Mouse (Mus musculus) thymus, adult 2 months (tissue): ENCODE measurements around the gene Faap20. TPM values are rescaled to one million over a fixed set of nuclear protein-coding genes. Genes with fewer than 3 reads are reported as not detected.

Experiments used
- DNase-seq: peaks from one replicate; pipeline ENCODE4 v3.0.0; 2021
- H3K27ac ChIP-seq: fragments of 200-500 bp; 2 replicates; pipeline ENCODE4 v1.5.1; 2012; ENCODE audit warnings: low read length, control low read depth; ENCODE audit not compliant: control insufficient read depth, insufficient read depth
- H3K27me3 ChIP-seq: fragments of 200-500 bp; 2 replicates; pipeline ENCODE4 v1.6.1; 2012; ENCODE audit warnings: mild to moderate bottlenecking, low read length, moderate library complexity, mixed read lengths; ENCODE audit not compliant: control insufficient read depth, insufficient read depth
- H3K36me3 ChIP-seq: fragments of 200-500 bp; 2 replicates; pipeline ENCODE4 v1.6.1; 2012; ENCODE audit warnings: mild to moderate bottlenecking, low read length, moderate library complexity; ENCODE audit not compliant: control insufficient read depth, insufficient read depth
- H3K4me1 ChIP-seq: fragments of 200-500 bp; replicated peaks from 2 replicates; pipeline ENCODE4 v1.6.1; 2012; ENCODE audit warnings: low read length; ENCODE audit not compliant: control insufficient read depth, insufficient read depth
- H3K4me3 ChIP-seq: fragments of 200-500 bp; 2 replicates; pipeline ENCODE4 v1.5.1; 2012; ENCODE audit warnings: mild to moderate bottlenecking, low read length, control low read depth, moderate library complexity; ENCODE audit not compliant: control insufficient read depth, insufficient read depth
- CTCF ChIP-seq: fragments of 200-500 bp; IDR thresholded peaks from 2 replicates; pipeline ENCODE4 v1.5.1; 2012; ENCODE audit warnings: mild to moderate bottlenecking, control low read depth, low read length, moderate library complexity, borderline replicate concordance; ENCODE audit not compliant: control insufficient read depth, poor library complexity, insufficient read depth; ENCODE audit errors: extremely low read depth
- POLR2A ChIP-seq: fragments of 200-500 bp; IDR thresholded peaks from 2 replicates; pipeline ENCODE4 v1.6.1; 2012; ENCODE audit warnings: mild to moderate bottlenecking, low read length, control low read depth, moderate library complexity; ENCODE audit not compliant: control insufficient read depth, poor library complexity, insufficient read depth; ENCODE audit errors: extremely low read depth
- WGBS: fragments of 180-500 bp; shearing (Covaris S2); methylation state at CpG from one replicate; pipeline ENCODE4 v1.1.7; 2018; 5-methylcytosine and 5-hydroxymethylcytosine counted together
- polyA plus RNA-seq: library from polyadenylated mRNA; depleted of rRNA; stranded (reverse); fragments of >200 nt; gene quantifications from 2 replicates; pipeline ENCODE4 v1.2.3, GENCODE M21; 2012; rRNA removed

The Faap20 gene
- polyA plus RNA-seq, result 85.7 and 91.3 TPM in 2 replicates

- H3K4me1 ChIP-seq, result peaks cover 14% of the 10 kb centered on the region
These were observed at the start of gene Faap20 for GRCm38 (mm10) chr4:155249648-155250351. Gene Faap20 (plus strand): TSS chr4:155249802.

GRCm38 (mm10) chr4:155200861-155201390 lies 48.7 kb upstream of the Faap20 start:
- TF ChIP-seq POLR2A, result no peak
- TF ChIP-seq CTCF, result no peak
- Histone ChIP-seq H3K4me1 (peaks cover 49% of the 10 kb centered on the region), H3K27ac (no peak overlapping the region; the same call in 1 of the 2 replicates), H3K4me3 (no peak overlapping the region), H3K36me3 (no peaks in the 10 kb centered on the region), H3K27me3 (no peaks in the 10 kb centered on the region)
- WGBS, result 1% methylated on average over 3 of the region's 3 CpGs
- DNase-seq, result peak; percentile 54

More at GRCm38 (mm10) chr4:155249648-155250351, at the start of gene Faap20:
- H3K36me3 ChIP-seq, result no peaks in the 10 kb centered on the region
- DNase-seq, result peak; percentile 90
- H3K27me3 ChIP-seq, result no peaks in the 10 kb centered on the region
- TF ChIP-seq POLR2A, result peak; percentile 73
- TF ChIP-seq CTCF, result no peak
- peak within 1 kb of the TSS; percentile 70 for H3K4me3 ChIP-seq
- WGBS, result 0% methylated on average over 57 of the region's 58 CpGs
- peak within 1 kb of the TSS; percentile 85 for H3K27ac ChIP-seq

GRCm38 (mm10) chr4:155201764-155202163 lies 47.8 kb upstream of the Faap20 start:
- Histone ChIP-seq H3K4me3 (no peak overlapping the region), H3K4me1 (peaks cover 46% of the 10 kb centered on the region), H3K27me3 (no peaks in the 10 kb centered on the region), H3K36me3 (no peaks in the 10 kb centered on the region), H3K27ac (peak overlapping the region; percentile 11; the same call in 1 of the 2 replicates)
- WGBS, result 94% methylated on average over 7 of the region's 7 CpGs
- TF ChIP-seq POLR2A (no peak), CTCF (no peak)
- no peak for DNase-seq

GRCm38 (mm10) chr4:155205919-155206318 lies 43.7 kb upstream of the Faap20 start:
- Histone ChIP-seq H3K36me3 (no peaks in the 10 kb centered on the region), H3K27ac (no peak overlapping the region), H3K27me3 (no peaks in the 10 kb centered on the region), H3K4me1 (peaks cover 67% of the 10 kb centered on the region), H3K4me3 (no peak overlapping the region)
- 85% methylated on average over 6 of the region's 6 CpGs for WGBS
- DNase-seq, result no peak
- no peak for TF ChIP-seq CTCF
- no peak for TF ChIP-seq POLR2A

GRCm38 (mm10) chr4:155206498-155206897 lies 43.1 kb upstream of the Faap20 start:
- H3K4me1 ChIP-seq, result peaks cover 65% of the 10 kb centered on the region
- no peak for TF ChIP-seq POLR2A
- no peak for TF ChIP-seq CTCF
- no peaks in the 10 kb centered on the region for H3K27me3 ChIP-seq
- no peaks in the 10 kb centered on the region for H3K36me3 ChIP-seq
- WGBS, result 72% methylated on average over 7 of the region's 8 CpGs
- no peak for DNase-seq
- no peak overlapping the region for H3K27ac ChIP-seq
- no peak overlapping the region for H3K4me3 ChIP-seq

- H3K27me3 ChIP-seq, result no peaks in the 10 kb centered on the region
- H3K27ac ChIP-seq, result no peak overlapping the region
- H3K4me1 ChIP-seq, result peaks cover 56% of the 10 kb centered on the region
- H3K36me3 ChIP-seq, result no peaks in the 10 kb centered on the region
- TF ChIP-seq POLR2A, result no peak
- no peak for TF ChIP-seq CTCF
- DNase-seq, result no peak
- 61% methylated on average over 3 of the region's 3 CpGs for WGBS
- H3K4me3 ChIP-seq, result no peak overlapping the region
These were observed 41.8 kb upstream of the Faap20 start for GRCm38 (mm10) chr4:155207841-155208240.
